Mouse (Mus musculus) spleen, adult 2 months (tissue): ENCODE data around the gene Pigt. TPM values are rescaled to one million over a fixed set of nuclear protein-coding genes. Genes with fewer than 3 reads are reported as not detected.

ENCODE experiments used
- DNase-seq, 2 experiments: peaks; one replicate each; pipeline versions ENCODE4 v3.0.0 to v3.0.0-alpha.2; 2012 to 2021; ENCODE audit warnings: low spot score in 2 of 2, low read depth in 1 of 2
- H3K27ac ChIP-seq: fragments of 200-500 bp; 2 replicates; pipeline ENCODE4 v1.5.1; 2012; ENCODE audit warnings: low read length, inconsistent platforms; ENCODE audit not compliant: insufficient read depth
- H3K27me3 ChIP-seq: fragments of 200-500 bp; 2 replicates; pipeline ENCODE4 v1.6.1; 2012; ENCODE audit warnings: mild to moderate bottlenecking, moderate library complexity, low read length, inconsistent platforms; ENCODE audit not compliant: control insufficient read depth, insufficient read depth
- H3K36me3 ChIP-seq: fragments of 200-500 bp; 2 replicates; pipeline ENCODE4 v1.6.1; 2012; ENCODE audit warnings: mild to moderate bottlenecking, low read length, inconsistent platforms; ENCODE audit not compliant: control insufficient read depth, insufficient read depth
- H3K4me1 ChIP-seq: fragments of 200-500 bp; 2 replicates; pipeline ENCODE4 v1.6.1; 2011; ENCODE audit warnings: inconsistent platforms; ENCODE audit not compliant: control insufficient read depth, insufficient read depth, insufficient read length
- H3K4me3 ChIP-seq: fragments of 200-500 bp; 2 replicates; pipeline ENCODE4 v1.5.1; 2011; ENCODE audit warnings: mild to moderate bottlenecking, inconsistent platforms; ENCODE audit not compliant: insufficient read depth, insufficient read length; ENCODE audit errors: extremely low read depth
- CTCF ChIP-seq: fragments of 200-500 bp; IDR thresholded peaks from 2 replicates; pipeline ENCODE4 v1.5.1; 2011; ENCODE audit warnings: mild to moderate bottlenecking, inconsistent platforms; ENCODE audit not compliant: insufficient read depth, insufficient read length, insufficient replicate concordance; ENCODE audit errors: extremely low read depth
- POLR2A ChIP-seq: fragments of 200-500 bp; IDR thresholded peaks from 2 replicates; pipeline ENCODE4 v1.6.1; 2011; ENCODE audit warnings: low read depth, low read length, inconsistent platforms
- whole genome bisulfite sequencing: fragments of 180-500 bp; shearing (Covaris S2); methylation state at CpG from one replicate; pipeline ENCODE4 v1.1.7; 2018; 5-methylcytosine and 5-hydroxymethylcytosine counted together
- polyA plus RNA-seq: library from polyadenylated mRNA; depleted of rRNA; stranded (reverse); fragments of >200 nt; gene quantifications from 2 replicates; pipeline ENCODE4 v1.2.3, GENCODE M21; 2012

Pigt gene
- polyA plus RNA-seq, 1 experiment = 85.0 TPM

- H3K27ac ChIP-seq = 0 out of 2 replicates have a peak overlapping the region, but pooled peaks have one; percentile 8
- H3K27me3 ChIP-seq = peaks cover 13% of the 10 kb centered on the region
- H3K36me3 ChIP-seq = no peaks in the 10 kb centered on the region; the same call in 1 of the 2 replicates
- peak overlapping the region; percentile 52 for H3K4me3 ChIP-seq
- DNase-seq = peak in 1 of 2 experiments; percentile 18
- 2% methylated on average over 88 of the region's 90 CpGs for WGBS
- TF ChIP-seq CTCF (no peak), POLR2A (no peak)
- H3K4me1 ChIP-seq = peaks cover 11% of the 10 kb centered on the region
These were observed 10.8 kb upstream of the Pigt start for GRCm38 (mm10) chr2:164486258-164487114.

GRCm38 (mm10) chr2:164487115-164487527 lies 10.2 kb upstream of the Pigt start:
- TF ChIP-seq POLR2A (no peak), CTCF (no peak)
- H3K27ac ChIP-seq = no peak overlapping the region
- WGBS = 22% methylated on average over 11 of the region's 11 CpGs
- H3K36me3 ChIP-seq = no peaks in the 10 kb centered on the region; the same call in 1 of the 2 replicates
- peaks cover 11% of the 10 kb centered on the region for H3K4me1 ChIP-seq
- H3K27me3 ChIP-seq = peaks cover 13% of the 10 kb centered on the region
- H3K4me3 ChIP-seq = peak overlapping the region; percentile 52; the same call in 1 of the 2 replicates
- no peak for DNase-seq

- DNase-seq = no peak
- H3K4me1 ChIP-seq = peaks cover 11% of the 10 kb centered on the region
- no peaks in the 10 kb centered on the region; the same call in 1 of the 2 replicates for H3K36me3 ChIP-seq
- 84% methylated on average over 9 of the region's 9 CpGs for WGBS
- TF ChIP-seq CTCF (no peak), POLR2A (no peak)
- no peak overlapping the region for H3K4me3 ChIP-seq
- no peak overlapping the region for H3K27ac ChIP-seq
- peaks cover 13% of the 10 kb centered on the region for H3K27me3 ChIP-seq
These were observed 9.5 kb upstream of the Pigt start for GRCm38 (mm10) chr2:164487812-164488211.

GRCm38 (mm10) chr2:164494126-164494525 lies 3.2 kb upstream of the Pigt start:
- DNase-seq = no peak
- Histone ChIP-seq H3K27ac (no peak overlapping the region), H3K27me3 (no peaks in the 10 kb centered on the region), H3K4me3 (no peak overlapping the region), H3K36me3 (no peaks in the 10 kb centered on the region; the same call in none of the 2 replicates), H3K4me1 (no peaks in the 10 kb centered on the region)
- TF ChIP-seq CTCF = no peak
- no peak for TF ChIP-seq POLR2A
- 80% methylated on average over 2 of the region's 2 CpGs for WGBS

- Histone ChIP-seq H3K27me3 (no peaks in the 10 kb centered on the region), H3K4me1 (no peaks in the 10 kb centered on the region), H3K27ac (no peak overlapping the region), H3K36me3 (peaks cover 12% of the 10 kb centered on the region), H3K4me3 (no peak overlapping the region)
- DNase-seq = no peak
- WGBS = 5% methylated on average over 1 of the region's 1 CpGs
- no peak for TF ChIP-seq CTCF
- no peak for TF ChIP-seq POLR2A
These were observed 989 bp upstream of the Pigt start for GRCm38 (mm10) chr2:164496331-164496730.

DNA sequence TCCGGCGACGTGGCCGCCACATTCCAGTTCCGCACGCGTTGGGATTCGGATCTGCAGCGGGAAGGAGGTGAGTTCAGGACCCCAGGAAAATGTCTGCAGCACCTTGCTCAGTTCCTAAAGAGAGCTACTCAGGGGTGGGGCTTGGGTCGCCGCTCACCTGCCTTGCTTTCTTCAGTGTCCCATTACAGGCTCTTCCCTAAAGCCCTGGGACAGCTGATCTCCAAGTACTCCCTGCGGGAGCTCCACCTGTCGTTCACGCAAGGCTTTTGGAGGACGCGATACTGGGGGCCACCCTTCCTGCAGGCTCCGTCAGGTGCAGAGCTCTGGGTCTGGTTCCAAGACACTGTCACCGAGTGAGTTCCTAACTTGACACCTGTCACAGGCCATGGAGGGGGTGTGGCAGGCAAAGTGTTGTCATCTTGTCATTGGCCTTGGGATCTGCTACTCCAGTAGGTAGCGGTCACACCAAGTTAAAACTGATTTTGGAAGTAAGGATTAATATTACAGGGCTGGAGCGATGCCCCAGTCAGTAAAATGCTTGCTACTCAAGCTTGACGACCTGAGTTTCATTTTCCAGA lies 460 bp downstream of the Pigt start:
- H3K4me1 ChIP-seq = no peaks in the 10 kb centered on the region
- H3K36me3 ChIP-seq = peaks cover 24% of the 10 kb centered on the region
- H3K4me3 ChIP-seq = peak overlapping the region; percentile 94
- H3K27me3 ChIP-seq = no peaks in the 10 kb centered on the region
- H3K27ac ChIP-seq = peak overlapping the region; percentile 48; the same call in 1 of the 2 replicates
- 7% methylated on average over 21 of the region's 21 CpGs for whole genome bisulfite sequencing
- no peak for TF ChIP-seq POLR2A
- DNase-seq = no peak
